Mouse (Mus musculus) kidney, adult 2 months (tissue): ENCODE measurements around the gene H2-Eb2. TPM values are rescaled to one million over a fixed set of nuclear protein-coding genes. Genes with fewer than 3 reads are reported as not detected.

ENCODE experiments used
- DNase-seq: peaks from one replicate; pipeline ENCODE4 v3.0.0; 2021
- H3K27ac ChIP-seq: fragments of 200-500 bp; 2 replicates; pipeline ENCODE4 v1.5.1; 2012; ENCODE audit warnings: low read depth, low read length, control low read depth, inconsistent platforms; ENCODE audit not compliant: insufficient read depth
- H3K27me3 ChIP-seq: fragments of 200-500 bp; replicated peaks from 2 replicates; pipeline ENCODE4 v1.6.1; 2012; ENCODE audit warnings: mild to moderate bottlenecking, moderate library complexity, low read length, inconsistent platforms; ENCODE audit not compliant: control insufficient read depth, insufficient read depth
- H3K36me3 ChIP-seq: fragments of 200-500 bp; 2 replicates; pipeline ENCODE4 v1.6.1; 2012; ENCODE audit warnings: mild to moderate bottlenecking, moderate library complexity, low read length, inconsistent platforms; ENCODE audit not compliant: control insufficient read depth, insufficient read depth
- H3K4me1 ChIP-seq: fragments of 200-500 bp; 2 replicates; pipeline ENCODE4 v1.6.1; 2011; ENCODE audit warnings: low read length; ENCODE audit not compliant: control insufficient read depth, insufficient read depth
- H3K4me3 ChIP-seq: fragments of 200-500 bp; 2 replicates; pipeline ENCODE4 v1.5.1; 2011; ENCODE audit warnings: mild to moderate bottlenecking, low read depth, low read length, control low read depth; ENCODE audit not compliant: insufficient read depth
- CTCF ChIP-seq: fragments of 200-500 bp; conservative IDR thresholded peaks from 2 replicates; pipeline ENCODE4 v1.5.1; 2011; ENCODE audit warnings: low read depth, mild to moderate bottlenecking, control low read depth, low read length, moderate library complexity, mixed read lengths; ENCODE audit not compliant: insufficient read depth, insufficient read length
- POLR2A ChIP-seq: fragments of 200-500 bp; IDR thresholded peaks from one replicate; pipeline ENCODE4 v1.6.1; 2011; ENCODE audit warnings: low read depth, low read length, control low read depth
- WGBS: fragments of 180-500 bp; shearing (Covaris S2); methylation state at CpG from one replicate; pipeline ENCODE4 v1.1.7; 2018; 5-methylcytosine and 5-hydroxymethylcytosine counted together
- polyA plus RNA-seq: library from polyadenylated mRNA; depleted of rRNA; stranded (reverse); fragments of >200 nt; gene quantifications from 2 replicates; pipeline ENCODE4 v1.2.3, GENCODE M21; 2012

Gene H2-Eb2
- polyA plus RNA-seq, 1 experiment: 0.78 TPM

- no peak for TF ChIP-seq CTCF
- Histone ChIP-seq H3K4me3 (no peak overlapping the region), H3K27ac (no peak overlapping the region), H3K4me1 (no peaks in the 10 kb centered on the region), H3K36me3 (no peaks in the 10 kb centered on the region), H3K27me3 (no peaks in the 10 kb centered on the region)
- no peak for DNase-seq
- WGBS: 62% methylated on average over 1 of the region's 1 CpGs
These were observed 13.3 kb upstream of the H2-Eb2 start for GRCm38 (mm10) chr17:34312185-34312584.

GRCm38 (mm10) chr17:34313393-34313792 is 12.1 kb upstream of the H2-Eb2 start:
- Histone ChIP-seq H3K36me3 (no peaks in the 10 kb centered on the region), H3K4me1 (no peaks in the 10 kb centered on the region), H3K4me3 (no peak overlapping the region), H3K27me3 (no peaks in the 10 kb centered on the region), H3K27ac (no peak overlapping the region)
- peak; percentile 70 for DNase-seq
- TF ChIP-seq CTCF (peak; percentile 96), POLR2A (no peak)
- 35% methylated on average over 3 of the region's 3 CpGs for WGBS

- TF ChIP-seq POLR2A (no peak), CTCF (no peak)
- H3K4me1 ChIP-seq: no peaks in the 10 kb centered on the region
- no peaks in the 10 kb centered on the region for H3K36me3 ChIP-seq
- H3K27ac ChIP-seq: no peak overlapping the region
- no peaks in the 10 kb centered on the region for H3K27me3 ChIP-seq
- H3K4me3 ChIP-seq: no peak overlapping the region
- DNase-seq: no peak
- WGBS: 52% methylated on average over 9 of the region's 9 CpGs
These were observed 11.2 kb upstream of the H2-Eb2 start for GRCm38 (mm10) chr17:34314286-34314685.

GRCm38 (mm10) chr17:34315512-34315911 is 10.0 kb upstream of the H2-Eb2 start:
- no peak for TF ChIP-seq CTCF
- no peak for TF ChIP-seq POLR2A
- Histone ChIP-seq H3K4me3 (no peak overlapping the region), H3K27me3 (no peaks in the 10 kb centered on the region; the same call in 1 of the 2 replicates), H3K36me3 (no peaks in the 10 kb centered on the region), H3K4me1 (no peaks in the 10 kb centered on the region), H3K27ac (no peak overlapping the region)
- no peak for DNase-seq
- 74% methylated on average over 1 of the region's 1 CpGs for WGBS

- no peaks in the 10 kb centered on the region; the same call in 1 of the 2 replicates for H3K27me3 ChIP-seq
- H3K4me3 ChIP-seq: no peak overlapping the region
- no peak for TF ChIP-seq POLR2A
- no peak for TF ChIP-seq CTCF
- H3K27ac ChIP-seq: no peak overlapping the region
- no peaks in the 10 kb centered on the region for H3K4me1 ChIP-seq
- no peaks in the 10 kb centered on the region for H3K36me3 ChIP-seq
- no peak for DNase-seq
- 77% methylated on average over 2 of the region's 2 CpGs for WGBS
These were observed 8.8 kb upstream of the H2-Eb2 start for GRCm38 (mm10) chr17:34316697-34317096.

GRCm38 (mm10) chr17:34317275-34317674 is 8.2 kb upstream of the H2-Eb2 start:
- Histone ChIP-seq H3K27ac (no peak overlapping the region), H3K4me3 (no peak overlapping the region), H3K4me1 (no peaks in the 10 kb centered on the region), H3K27me3 (no peaks in the 10 kb centered on the region; the same call in 1 of the 2 replicates), H3K36me3 (no peaks in the 10 kb centered on the region)
- 22% methylated on average over 2 of the region's 2 CpGs for WGBS
- TF ChIP-seq POLR2A (no peak), CTCF (no peak)
- DNase-seq: no peak

GRCm38 (mm10) chr17:34326373-34326772 is 908 bp downstream of the H2-Eb2 start:
- 75% methylated on average over 3 of the region's 3 CpGs for WGBS
- Histone ChIP-seq H3K27ac (no peak overlapping the region), H3K27me3 (no peaks in the 10 kb centered on the region), H3K36me3 (no peaks in the 10 kb centered on the region), H3K4me3 (no peak overlapping the region), H3K4me1 (no peaks in the 10 kb centered on the region)
- TF ChIP-seq CTCF (no peak), POLR2A (no peak)
- DNase-seq: no peak

GRCm38 (mm10) chr17:34329807-34330206 is 4.3 kb downstream of the H2-Eb2 start:
- H3K4me3 ChIP-seq: no peak overlapping the region
- H3K27me3 ChIP-seq: no peaks in the 10 kb centered on the region
- no peaks in the 10 kb centered on the region for H3K4me1 ChIP-seq
- H3K36me3 ChIP-seq: no peaks in the 10 kb centered on the region
- 66% methylated on average over 2 of the region's 2 CpGs for WGBS
- no peak overlapping the region for H3K27ac ChIP-seq
- no peak for DNase-seq
- no peak for TF ChIP-seq POLR2A
- TF ChIP-seq CTCF: no peak
